Mouse (Mus musculus) liver, adult 2 months (tissue): Measurements from ENCODE around the gene Clnk. TPM values are rescaled to one million over a fixed set of nuclear protein-coding genes. Genes with fewer than 3 reads are reported as not detected.

ENCODE experiments used
- DNase-seq: peaks from one replicate; pipeline ENCODE4 v3.0.0-alpha.2; 2011; ENCODE audit warnings: low read depth, low spot score; ENCODE audit errors: extremely low read depth
- H3K27ac ChIP-seq: fragments of 200-500 bp; replicated peaks from 2 replicates; pipeline ENCODE4 v1.5.1; 2012; ENCODE audit warnings: low read depth, mild to moderate bottlenecking, control low read depth, inconsistent platforms, low read length; ENCODE audit not compliant: insufficient read depth
- H3K27me3 ChIP-seq: fragments of 200-500 bp; 2 replicates; pipeline ENCODE4 v1.6.1; 2012; ENCODE audit warnings: mild to moderate bottlenecking, moderate library complexity, low read length, inconsistent platforms; ENCODE audit not compliant: control insufficient read depth, insufficient read depth
- H3K36me3 ChIP-seq: fragments of 200-500 bp; 2 replicates; pipeline ENCODE4 v1.6.1; 2012; ENCODE audit warnings: low read length, inconsistent platforms; ENCODE audit not compliant: control insufficient read depth, insufficient read depth
- H3K4me1 ChIP-seq: fragments of 200-500 bp; 2 replicates; pipeline ENCODE4 v1.6.1; 2011; ENCODE audit warnings: low read length; ENCODE audit not compliant: control insufficient read depth, insufficient read depth
- H3K4me3 ChIP-seq: fragments of 200-500 bp; 2 replicates; pipeline ENCODE4 v1.5.1; 2011; ENCODE audit warnings: low read depth, mild to moderate bottlenecking, control low read depth, low read length, moderate library complexity; ENCODE audit not compliant: insufficient read depth
- H3K79me2 ChIP-seq: fragments of 200-500 bp; 2 replicates; pipeline ENCODE4 v1.6.1; 2012; ENCODE audit warnings: inconsistent platforms, mild to moderate bottlenecking, low read length, moderate library complexity; ENCODE audit not compliant: control insufficient read depth, insufficient read depth
- H3K9ac ChIP-seq: fragments of 200-500 bp; 2 replicates; pipeline ENCODE4 v1.6.1; 2012; ENCODE audit warnings: low read depth, mild to moderate bottlenecking, control low read depth, inconsistent platforms, low read length
- CTCF ChIP-seq: fragments of 200-500 bp; IDR thresholded peaks from 2 replicates; pipeline ENCODE4 v1.5.1; 2011; ENCODE audit warnings: low read depth, low read length, control low read depth
- POLR2A ChIP-seq: fragments of 200-500 bp; IDR thresholded peaks from 2 replicates; pipeline ENCODE4 v1.6.1; 2011; ENCODE audit warnings: low read length, control low read depth; ENCODE audit not compliant: insufficient read depth; ENCODE audit errors: extremely low read depth
- WGBS: fragments of 180-500 bp; shearing (Covaris S2); methylation state at CpG from one replicate; pipeline ENCODE4 v1.1.7; 2018; 5-methylcytosine and 5-hydroxymethylcytosine counted together
- polyA plus RNA-seq: library from polyadenylated mRNA; depleted of rRNA; stranded (reverse); fragments of >200 nt; gene quantifications from 2 replicates; pipeline ENCODE4 v1.2.3, GENCODE M21; 2012
- total RNA-seq: library from RNA; depleted of rRNA; stranded (reverse); fragments of >200 nt; gene quantifications from 2 replicates; pipeline ENCODE4 v1.2.3, GENCODE M21; 2014

Clnk gene
- total and polyA plus RNA-seq, 2 experiments, result not detected

DNA sequence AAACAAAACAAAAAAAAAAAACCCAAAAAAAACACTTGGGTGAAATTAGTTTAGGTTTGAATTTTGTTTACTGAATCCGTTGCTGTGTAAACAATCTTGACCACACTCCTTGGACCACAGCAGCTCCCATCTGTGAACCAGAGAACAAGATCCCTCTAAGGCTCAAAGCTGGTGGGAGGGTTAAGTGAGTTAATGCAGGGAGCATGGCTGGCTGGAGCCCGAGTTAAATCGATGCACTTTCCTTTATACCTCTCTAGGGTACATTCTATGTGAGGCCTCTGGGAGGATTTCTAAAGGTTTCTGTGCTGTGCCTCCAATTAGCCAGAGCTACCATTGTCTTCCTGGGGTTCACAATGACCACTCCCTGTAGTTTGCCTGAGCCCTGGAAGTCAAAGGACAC is 1.2 kb downstream of the Clnk start:
- no peaks in the 10 kb centered on the region for H3K27me3 ChIP-seq
- H3K36me3 ChIP-seq, result no peaks in the 10 kb centered on the region
- TF ChIP-seq CTCF (no peak), POLR2A (no peak)
- no peaks in the 10 kb centered on the region for H3K4me1 ChIP-seq
- no peaks in the 10 kb centered on the region for H3K79me2 ChIP-seq
- 58% methylated on average over 3 of the region's 3 CpGs for WGBS
- H3K27ac ChIP-seq, result no peak overlapping the region
- no peak overlapping the region for H3K4me3 ChIP-seq
- DNase-seq, result no peak
- no peak overlapping the region for H3K9ac ChIP-seq

DNA sequence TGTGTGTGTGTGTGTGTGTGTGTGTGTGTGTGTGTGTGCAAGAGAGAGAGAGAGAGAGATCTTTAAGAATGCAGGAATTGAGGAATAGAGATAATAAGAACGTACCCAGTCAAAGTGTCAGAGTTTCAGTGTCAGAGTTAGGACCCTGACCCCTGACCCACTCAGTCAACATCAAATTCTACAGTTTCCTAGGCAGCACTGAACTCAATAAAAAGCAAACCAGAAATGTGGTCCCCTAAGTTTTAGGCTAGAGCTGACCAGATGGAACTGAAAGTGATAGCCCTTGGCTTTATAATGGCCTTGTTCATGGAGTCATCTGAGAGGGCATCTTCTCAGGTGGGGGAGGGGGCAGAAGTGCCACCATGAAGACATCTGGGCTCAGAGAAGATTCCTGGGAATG is 1.7 kb downstream of the Clnk start:
- TF ChIP-seq CTCF, result no peak
- no peak for TF ChIP-seq POLR2A
- no peaks in the 10 kb centered on the region for H3K36me3 ChIP-seq
- no peak for DNase-seq
- no peak overlapping the region for H3K9ac ChIP-seq
- no peaks in the 10 kb centered on the region for H3K4me1 ChIP-seq
- no peaks in the 10 kb centered on the region for H3K27me3 ChIP-seq
- no peak overlapping the region for H3K27ac ChIP-seq
- H3K79me2 ChIP-seq, result no peaks in the 10 kb centered on the region
- 14% methylated on average over 1 of the region's 1 CpGs for WGBS
- H3K4me3 ChIP-seq, result no peak overlapping the region

DNA sequence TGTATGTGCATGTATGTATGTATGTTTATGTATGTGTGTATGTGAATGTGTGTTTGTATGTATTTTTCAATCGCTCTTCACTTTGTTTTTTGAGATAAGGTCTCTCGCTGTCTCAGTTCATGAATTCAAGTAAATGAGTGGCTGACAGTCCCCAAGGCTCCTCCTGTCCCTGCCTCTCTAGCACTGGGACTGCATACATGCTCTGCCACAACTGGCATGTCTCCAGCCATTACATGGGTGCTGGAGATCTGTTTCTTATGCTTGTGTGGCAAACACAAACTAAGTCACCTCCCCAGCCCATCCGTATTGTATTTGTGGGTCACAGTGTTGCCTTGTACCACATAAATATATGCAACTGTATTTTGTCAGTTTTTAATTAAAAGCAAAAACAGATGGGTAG is 3.7 kb downstream of the Clnk start:
- no peaks in the 10 kb centered on the region for H3K36me3 ChIP-seq
- H3K9ac ChIP-seq, result no peak overlapping the region
- no peak overlapping the region for H3K27ac ChIP-seq
- DNase-seq, result no peak
- WGBS, result 98% methylated on average over 3 of the region's 3 CpGs
- TF ChIP-seq CTCF (no peak), POLR2A (no peak)
- H3K27me3 ChIP-seq, result no peaks in the 10 kb centered on the region
- no peak overlapping the region for H3K4me3 ChIP-seq
- no peaks in the 10 kb centered on the region for H3K4me1 ChIP-seq
- no peaks in the 10 kb centered on the region for H3K79me2 ChIP-seq

DNA sequence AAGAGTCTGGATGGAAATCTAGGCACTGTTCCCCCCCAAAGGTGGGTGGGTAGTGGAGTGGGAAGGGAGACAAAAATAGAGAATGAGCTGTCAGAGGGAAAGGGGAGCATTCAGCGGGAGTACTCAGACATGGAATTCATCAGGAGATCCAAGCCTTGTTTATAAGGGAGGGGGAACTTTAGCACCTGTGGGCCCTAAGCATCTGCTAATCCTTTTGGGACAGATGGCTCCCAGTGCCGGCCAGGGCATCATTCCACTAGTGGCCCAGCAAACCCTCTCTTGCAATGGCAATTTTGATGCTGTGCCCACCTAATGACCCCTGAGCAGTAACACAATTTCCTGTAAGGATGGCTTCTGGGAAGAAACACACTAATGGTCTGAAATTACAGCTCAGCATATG is 5.0 kb downstream of the Clnk start:
- Histone ChIP-seq H3K27ac (no peak overlapping the region), H3K4me3 (no peak overlapping the region), H3K27me3 (no peaks in the 10 kb centered on the region), H3K9ac (no peak overlapping the region), H3K79me2 (no peaks in the 10 kb centered on the region), H3K4me1 (no peaks in the 10 kb centered on the region), H3K36me3 (no peaks in the 10 kb centered on the region)
- TF ChIP-seq CTCF (no peak), POLR2A (no peak)
- no peak for DNase-seq
- WGBS, result 75% methylated on average over 2 of the region's 2 CpGs

DNA sequence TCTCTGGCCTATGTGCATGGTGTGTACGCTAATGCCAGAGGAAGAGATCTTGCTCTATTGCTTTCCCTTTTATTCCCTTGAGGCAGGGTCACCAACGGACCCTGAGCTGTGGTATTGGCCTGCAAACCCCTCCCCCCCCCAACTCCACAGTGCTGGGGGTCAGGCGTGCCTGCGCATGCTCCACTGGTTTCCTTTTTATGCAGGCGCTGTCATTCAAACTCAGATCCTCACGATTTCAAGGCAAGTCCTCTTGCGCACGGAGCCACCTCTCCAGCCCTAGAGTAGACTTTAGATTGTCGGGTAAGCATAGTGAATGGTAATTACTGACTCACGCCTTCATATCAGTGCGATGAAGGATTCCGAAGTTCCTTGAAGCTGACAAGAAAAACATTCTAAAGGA is 6.1 kb downstream of the Clnk start:
- no peak overlapping the region for H3K9ac ChIP-seq
- H3K27ac ChIP-seq, result no peak overlapping the region
- DNase-seq, result no peak
- H3K79me2 ChIP-seq, result no peaks in the 10 kb centered on the region
- H3K4me1 ChIP-seq, result no peaks in the 10 kb centered on the region
- no peaks in the 10 kb centered on the region for H3K27me3 ChIP-seq
- H3K36me3 ChIP-seq, result no peaks in the 10 kb centered on the region
- no peak overlapping the region for H3K4me3 ChIP-seq
- WGBS, result 78% methylated on average over 12 of the region's 12 CpGs
- TF ChIP-seq POLR2A (no peak), CTCF (no peak)

DNA sequence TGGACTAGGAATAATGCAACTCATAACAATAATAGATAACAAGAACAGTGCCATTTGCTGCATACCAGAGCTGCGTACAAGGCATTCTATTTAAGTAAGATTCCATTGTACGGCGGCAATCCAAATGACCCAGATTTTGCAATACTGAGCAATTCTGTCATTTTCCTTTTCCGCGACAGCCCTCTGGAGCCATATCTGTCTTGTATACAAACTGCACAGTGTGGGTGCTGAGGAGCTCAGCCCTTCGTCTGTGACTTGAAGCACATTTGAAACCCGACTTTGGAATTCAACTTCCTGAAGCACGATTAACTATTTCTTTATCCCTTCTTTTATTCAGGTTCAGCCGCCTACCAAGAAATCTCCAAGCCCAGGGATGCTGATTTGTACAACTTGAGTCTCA is 6.6 kb downstream of the Clnk start:
- H3K9ac ChIP-seq, result no peak overlapping the region
- no peaks in the 10 kb centered on the region for H3K36me3 ChIP-seq
- no peaks in the 10 kb centered on the region for H3K27me3 ChIP-seq
- H3K4me3 ChIP-seq, result no peak overlapping the region
- no peaks in the 10 kb centered on the region for H3K4me1 ChIP-seq
- no peak for DNase-seq
- 79% methylated on average over 9 of the region's 9 CpGs for WGBS
- TF ChIP-seq CTCF, result no peak
- no peak for TF ChIP-seq POLR2A
- no peak overlapping the region for H3K27ac ChIP-seq
- no peaks in the 10 kb centered on the region for H3K79me2 ChIP-seq
